Mouse (Mus musculus) cerebellum, adult 9-11 months (tissue): ENCODE measurements around the gene Otud7a.

Source experiments
- DNase-seq: peaks from one replicate; pipeline ENCODE4 v3.0.0; 2022

The Otud7a gene

DNA sequence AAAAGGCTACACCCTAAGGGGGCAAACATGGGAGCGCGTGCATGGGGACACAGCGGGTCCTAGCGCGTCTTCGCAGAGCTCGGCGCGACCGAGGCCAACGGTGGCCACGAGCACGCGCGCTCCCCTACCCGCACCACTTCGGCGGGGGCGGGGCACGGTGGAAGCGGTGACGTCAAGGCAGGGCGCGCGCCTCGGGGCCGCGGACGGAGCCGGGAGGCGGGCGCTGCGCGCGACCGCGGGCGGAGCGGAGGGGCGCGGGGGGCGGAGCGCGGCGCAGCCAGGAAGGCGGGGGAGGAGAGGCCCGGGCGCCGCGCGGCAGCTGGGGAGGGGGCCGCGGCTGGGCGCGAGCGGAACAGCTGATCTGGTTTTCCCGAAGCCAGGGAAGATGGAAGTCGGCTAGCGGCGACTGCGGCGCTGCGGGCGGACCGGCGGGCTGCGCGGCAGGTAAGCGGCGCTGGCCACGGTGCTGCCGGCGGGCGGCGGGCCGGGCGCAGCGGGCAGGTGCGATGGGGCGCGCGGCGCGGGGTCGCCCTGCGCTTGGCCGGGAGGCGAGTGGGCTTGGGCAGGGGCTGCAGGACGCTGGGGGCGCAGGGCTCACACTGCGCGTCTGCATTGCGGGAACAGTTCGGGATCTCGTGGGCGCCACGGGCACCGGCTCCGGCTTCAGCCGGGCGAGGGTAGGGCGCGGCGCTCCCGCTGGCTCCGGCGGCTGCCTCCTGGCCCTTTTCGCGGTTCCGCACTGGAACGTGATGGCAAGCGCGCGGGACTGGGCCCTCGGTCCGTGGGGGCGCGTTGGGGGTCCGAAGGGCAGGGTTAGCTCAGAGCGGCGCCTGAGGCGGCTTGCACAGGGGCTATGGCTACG, at the start of gene Otud7a:
Gene Otud7a (plus strand): TSS at position 268 of the 862 bp plus-strand sequence.
- peak; percentile 92 for DNase-seq

DNA sequence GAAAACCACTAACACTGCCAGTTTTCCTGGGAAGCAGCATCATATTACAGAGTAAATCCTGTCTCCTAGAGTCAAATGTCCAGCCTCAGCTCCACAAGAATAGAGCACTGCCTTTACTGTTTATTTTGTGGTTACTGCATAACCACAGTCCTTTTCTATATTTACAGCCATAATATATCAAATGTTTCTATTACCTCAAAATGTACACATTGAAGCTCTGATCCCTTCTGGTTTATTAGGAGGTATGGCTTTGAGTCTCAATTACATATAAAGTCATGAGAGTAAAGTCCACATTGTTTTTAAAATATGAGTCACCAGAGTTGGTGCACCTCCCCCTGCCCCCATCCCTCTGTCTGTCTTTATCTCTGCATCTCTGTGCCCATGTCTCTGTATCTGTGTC, 38.6 kb upstream of the Otud7a start:
- no peak for DNase-seq

DNA sequence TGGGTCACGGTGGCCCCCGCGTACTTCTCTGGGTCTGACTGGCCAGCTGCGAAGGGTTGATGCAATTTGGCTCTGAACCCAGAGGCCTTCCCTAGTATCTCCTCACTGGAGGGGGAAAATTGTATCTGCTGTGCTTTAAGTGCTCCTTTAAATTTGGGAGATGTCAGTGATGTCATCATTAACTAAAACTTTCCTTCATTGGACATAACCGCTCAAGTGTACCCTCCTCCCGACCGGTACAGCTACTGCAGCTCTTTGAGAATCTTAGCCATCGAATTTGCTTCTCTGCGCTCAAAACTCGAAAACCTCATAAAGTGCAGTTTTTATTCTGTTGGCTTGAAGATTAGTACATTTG, 772 bp downstream of the Otud7a start:
- no peak for DNase-seq

DNA sequence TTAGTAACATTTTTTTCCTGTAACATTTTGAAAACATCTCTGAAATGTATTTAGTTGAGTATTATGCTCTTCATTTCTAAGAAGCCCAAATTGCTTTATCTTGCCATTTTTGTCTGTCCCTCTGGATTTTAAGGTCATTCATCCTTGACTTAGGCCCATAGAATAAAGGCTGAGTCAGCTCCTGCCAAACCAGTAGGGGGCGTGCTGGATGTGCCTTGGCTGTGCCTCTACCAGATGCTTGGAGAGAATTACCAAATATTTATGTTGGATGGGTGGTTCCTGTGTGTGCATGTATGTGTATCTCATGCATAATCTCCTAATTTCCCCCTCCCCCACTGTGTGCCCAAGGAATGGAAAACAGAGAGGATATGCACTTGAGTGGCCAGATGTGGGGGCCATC, 2.4 kb downstream of the Otud7a start:
- DNase-seq: peak; percentile 40

DNA sequence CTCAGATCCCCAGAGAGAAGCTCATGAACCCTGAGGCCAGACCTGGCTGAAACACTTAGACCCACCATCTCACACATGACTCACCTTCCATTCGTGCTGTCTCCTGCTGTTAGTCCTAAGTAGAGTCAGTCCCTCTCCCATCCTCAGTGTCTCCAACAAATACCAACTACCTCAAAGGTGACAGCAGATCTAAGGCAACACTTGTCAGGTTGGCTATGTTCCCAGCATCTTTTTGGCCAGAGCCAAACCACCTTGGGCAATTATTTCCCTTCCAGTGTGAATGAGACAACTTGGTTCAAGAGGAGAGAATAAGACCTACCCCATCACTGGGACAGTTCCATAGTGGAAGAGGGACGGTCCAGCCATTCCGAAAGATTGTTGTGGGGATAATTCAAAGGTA, 10.7 kb downstream of the Otud7a start:
- DNase-seq: peak; percentile 42

DNA sequence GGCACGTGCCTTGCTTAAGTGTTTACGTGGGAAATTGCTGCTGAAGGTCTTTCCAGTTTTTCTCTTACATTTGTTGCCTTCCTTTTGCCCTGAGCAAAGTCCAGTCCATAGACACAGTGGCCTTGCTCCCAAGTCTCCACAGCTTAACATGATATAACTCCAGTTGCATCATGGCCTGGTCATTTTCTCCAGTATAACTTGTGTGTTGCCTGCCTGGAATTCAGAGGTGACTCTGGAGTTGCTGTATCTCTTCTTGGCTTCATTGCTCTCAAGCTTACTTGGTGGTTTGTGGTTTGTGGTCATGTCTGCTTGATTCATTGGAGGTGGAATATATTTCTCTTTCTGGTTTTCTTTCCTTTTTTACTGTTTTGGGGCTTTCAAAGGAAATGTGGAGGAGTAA, 17.7 kb downstream of the Otud7a start:
- DNase-seq: no peak

DNA sequence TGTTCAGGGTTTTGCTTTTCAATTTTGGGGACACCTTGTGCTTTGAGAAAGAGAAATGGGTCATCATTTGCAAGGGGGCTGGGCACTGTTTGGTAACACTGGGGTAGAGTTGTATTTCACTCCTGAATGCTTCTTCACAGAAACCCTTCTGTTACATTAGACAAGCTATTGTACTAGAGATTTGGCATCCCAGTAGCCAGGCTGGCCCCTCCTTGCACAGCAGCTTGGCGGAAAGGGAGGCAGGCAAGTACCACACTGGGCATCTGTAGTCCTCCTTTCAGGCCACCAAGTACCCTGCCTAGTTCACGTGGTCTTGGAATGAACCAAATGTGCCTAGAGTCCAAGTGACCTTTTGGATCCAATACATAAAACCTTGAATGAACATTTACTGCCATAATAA, 18.1 kb downstream of the Otud7a start:
- peak; percentile 59 for DNase-seq

DNA sequence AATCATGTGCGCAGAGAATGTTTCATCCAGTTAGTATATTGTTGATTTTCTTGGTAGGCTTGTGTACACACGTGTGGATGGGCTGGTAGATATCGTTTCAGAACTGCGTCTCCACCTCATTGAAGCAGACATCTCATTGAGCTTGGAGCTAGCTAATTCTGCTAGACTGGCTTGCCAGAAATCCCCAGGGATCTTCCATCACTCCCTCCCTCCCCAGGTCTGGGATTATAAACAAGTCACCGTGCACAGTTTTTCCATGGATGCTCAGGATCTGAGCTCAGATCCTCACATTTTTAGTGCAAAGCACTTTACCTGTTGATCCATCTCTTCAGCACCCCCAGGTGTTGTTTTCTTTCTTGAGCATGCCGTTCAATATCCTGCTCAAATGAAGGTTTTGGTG, 22.2 kb downstream of the Otud7a start:
- peak; percentile 54 for DNase-seq

DNA sequence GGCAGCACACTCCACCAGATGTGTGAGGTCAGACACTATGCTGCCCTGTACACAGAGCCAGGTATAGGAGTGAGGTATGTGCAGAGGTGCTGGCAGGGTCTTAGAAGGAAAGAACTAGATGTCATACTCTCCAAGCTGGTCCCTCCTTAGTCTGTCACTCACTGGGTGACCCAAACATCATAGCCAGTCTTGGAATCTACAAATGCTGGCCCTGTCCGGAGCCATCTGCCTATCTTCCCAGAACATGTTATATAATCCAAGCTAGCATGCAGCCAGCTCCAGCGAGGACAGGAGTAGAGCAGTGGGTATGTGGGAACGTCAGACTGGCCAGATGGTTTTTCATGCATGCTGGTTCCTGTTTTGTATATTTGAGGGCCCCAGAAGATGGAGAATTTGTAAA, 23.7 kb downstream of the Otud7a start:
- peak; percentile 89 for DNase-seq

DNA sequence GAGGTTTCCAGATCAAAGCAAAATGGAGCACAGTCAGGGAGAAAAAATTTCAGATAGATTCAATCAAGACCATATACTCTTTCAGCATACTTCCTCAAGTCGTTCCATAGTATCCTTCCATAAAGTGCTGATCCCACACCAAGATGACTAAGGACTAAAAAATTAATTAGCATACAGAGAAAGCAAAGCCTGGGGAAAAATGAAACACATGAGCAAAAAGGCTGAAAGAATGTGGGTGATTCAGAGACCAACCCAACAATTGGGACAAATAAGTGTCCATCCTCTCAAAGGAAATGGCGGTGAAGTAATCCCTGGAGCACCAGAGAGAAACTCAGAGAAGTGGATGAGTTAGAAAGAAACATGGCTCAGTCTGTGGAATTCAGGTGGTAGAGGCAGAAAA, 38.5 kb downstream of the Otud7a start:
- DNase-seq: no peak

DNA sequence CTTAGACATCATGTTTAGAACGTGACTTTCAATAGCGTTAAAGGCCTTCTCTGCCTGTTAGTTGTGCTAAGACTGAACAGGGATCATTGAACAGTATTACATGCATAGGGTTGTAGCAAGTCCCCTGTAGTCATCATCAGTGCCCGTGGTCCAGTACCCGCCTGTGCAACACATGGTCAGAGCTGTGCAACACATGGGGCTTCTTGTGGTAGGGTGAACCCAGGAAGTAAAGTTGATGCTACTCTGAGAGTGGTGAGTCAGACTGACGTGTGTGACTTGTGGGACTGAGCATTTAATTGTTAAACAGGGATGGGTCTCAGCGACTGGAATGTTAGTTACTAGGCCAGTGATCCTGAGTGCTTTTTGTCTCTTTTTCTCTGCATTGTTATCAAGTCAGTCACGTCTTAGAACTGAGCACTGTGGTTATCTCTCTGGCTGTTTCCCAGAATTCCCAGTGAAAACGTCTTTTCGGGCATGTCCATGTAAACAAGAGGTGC, 52.5 kb downstream of the Otud7a start:
- DNase-seq: no peak

DNA sequence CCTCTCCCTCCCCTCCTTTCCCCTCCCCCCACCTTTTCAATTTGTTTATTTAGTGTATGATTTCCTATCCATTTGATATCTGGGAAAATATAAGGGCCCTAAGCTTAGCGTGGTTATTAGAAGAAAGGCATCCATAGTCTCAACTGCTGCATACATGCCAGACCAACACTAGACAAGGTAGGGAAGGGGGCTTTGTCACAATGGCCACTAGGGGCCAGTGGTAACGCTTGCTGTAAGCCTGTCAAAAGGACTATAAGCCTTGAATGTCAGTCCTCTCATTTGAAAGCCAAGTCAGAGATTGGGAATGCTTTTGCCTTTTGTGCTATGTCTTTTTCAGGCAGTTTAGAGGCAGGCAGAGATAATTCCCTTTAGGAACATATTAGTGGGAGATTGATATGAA, 59.7 kb downstream of the Otud7a start:
- DNase-seq: no peak

DNA sequence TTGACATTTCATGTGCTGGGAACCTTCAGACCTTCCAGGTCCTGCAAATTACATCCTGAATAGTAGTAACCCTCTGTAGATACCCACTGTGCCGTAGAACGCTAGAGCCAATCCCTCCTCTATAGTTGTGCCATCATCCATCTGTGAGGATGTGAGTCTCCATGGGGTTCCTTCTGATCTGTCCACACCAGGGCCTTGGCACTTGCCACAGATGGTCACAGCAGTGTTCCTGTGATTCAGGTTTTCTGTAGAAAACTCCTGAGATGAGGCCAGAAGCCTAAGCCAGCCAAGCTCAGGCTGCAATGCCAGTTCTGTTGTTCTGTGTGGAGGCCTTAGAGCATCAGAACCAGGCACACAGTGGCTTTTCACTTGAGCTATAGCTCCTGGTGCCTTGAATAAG, 63.5 kb downstream of the Otud7a start:
- DNase-seq: peak; percentile 98

DNA sequence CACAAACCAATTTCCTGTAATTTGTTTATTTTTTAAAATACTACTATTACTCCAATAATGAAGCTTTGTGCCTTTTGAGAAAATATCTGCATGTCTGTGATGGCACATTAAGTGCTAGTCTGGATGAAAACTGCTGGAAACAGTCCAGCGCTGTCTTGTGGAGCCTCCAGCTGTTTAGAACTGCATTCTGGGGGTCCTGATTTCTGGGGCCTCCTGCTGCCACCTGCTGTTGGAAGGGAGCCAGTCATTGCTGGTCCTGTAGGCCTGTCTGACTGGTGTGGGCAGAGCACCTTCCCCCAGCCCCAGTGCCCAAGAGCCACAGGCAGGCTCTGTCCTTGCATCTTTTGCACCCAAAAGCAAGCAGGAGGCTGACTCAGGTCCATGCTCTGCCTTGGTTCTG, 65.3 kb downstream of the Otud7a start:
- peak; percentile 54 for DNase-seq

DNA sequence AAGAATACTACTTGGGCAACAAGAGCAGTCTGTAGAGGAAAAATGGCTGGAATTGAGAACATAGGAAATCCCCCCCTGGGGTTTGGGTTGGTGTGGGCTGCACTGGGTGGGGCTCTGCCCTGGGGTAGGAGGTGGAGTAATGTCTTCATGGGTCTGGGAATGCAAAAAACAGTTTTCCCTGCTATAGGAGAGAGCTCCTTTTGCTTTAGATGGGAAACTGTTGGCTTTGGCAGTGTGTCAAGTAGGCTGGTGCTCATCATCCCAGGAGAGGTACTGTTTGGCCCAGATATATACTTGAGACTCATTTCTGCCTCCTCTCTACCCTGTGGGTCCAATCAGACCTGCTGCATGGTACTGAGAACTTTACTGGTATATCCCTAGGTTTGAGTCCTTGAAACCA, 66.9 kb downstream of the Otud7a start:
- DNase-seq: peak; percentile 57

DNA sequence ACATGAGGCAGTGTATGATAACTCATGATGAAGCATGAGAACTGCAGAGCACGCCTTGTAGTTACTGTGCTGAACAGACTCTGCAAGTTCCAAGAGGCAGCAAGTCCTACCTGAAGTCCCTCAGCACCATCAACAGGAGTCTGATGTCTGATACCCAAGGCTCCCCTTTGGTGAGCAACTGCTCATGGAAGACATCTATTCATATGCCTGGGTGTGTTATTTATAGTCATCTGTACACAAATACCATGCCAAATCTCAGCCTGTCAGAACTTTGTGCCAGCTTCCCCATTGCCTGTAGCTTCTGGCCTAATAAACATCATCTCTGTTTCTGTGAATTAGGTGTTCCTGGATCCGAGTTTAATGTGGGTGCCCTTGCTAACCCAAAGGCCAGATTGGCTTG, 68.0 kb downstream of the Otud7a start:
- peak; percentile 91 for DNase-seq

DNA sequence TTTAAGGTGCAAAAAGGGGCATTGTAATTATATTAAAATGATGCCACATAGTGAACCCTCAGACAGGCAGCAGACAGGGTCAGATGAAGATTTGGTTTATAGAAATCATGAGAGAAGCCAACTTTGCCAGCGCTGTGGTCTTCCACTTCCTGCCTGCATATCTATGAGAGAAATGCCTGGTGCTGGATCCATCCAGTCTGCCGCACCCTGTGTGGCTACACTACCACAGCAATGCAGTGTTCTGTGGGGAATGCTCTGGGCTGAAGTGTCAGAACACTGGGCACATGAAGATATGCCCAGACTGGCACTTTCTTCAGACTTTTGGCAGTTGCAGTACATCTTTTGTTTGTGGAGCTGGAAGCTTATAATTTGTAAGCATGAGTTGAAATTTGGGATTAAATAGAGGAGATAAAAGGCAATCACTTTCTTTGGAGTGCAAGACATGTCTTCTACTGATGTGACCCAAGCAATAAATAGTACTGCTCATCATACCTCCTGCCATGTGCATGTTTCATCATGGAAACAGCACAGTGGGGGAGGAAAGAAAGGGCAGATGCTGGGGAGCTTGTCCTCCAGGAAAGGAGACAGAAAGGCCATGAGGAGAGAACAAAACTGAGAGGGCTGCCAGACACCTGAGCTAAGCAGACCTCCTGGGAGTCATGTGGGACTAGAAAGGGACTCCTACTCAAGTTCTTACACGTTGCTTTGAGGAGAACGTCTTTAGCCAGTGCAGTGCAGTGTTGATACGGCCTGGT, 71.8 kb downstream of the Otud7a start:
- DNase-seq: no peak

DNA sequence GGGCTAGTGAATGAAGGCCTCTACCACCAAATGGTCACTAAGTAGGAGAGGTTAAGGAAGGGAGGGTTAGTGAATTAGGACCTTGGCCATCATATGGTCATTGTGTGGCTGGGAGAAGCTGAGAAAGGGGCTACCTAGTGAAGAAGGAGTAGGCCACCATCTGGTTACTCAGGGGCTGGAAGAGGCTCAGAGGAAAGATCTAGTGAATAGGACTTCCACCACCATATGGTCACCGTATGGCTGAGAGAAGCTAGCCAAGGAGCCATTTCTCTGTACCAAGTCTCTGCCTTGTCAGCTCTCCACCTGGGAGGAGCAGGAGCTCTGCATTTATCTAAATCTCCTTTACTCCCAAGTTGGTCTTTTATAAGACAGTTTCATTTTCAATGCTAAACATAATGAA, 75.7 kb downstream of the Otud7a start:
- peak; percentile 97 for DNase-seq

DNA sequence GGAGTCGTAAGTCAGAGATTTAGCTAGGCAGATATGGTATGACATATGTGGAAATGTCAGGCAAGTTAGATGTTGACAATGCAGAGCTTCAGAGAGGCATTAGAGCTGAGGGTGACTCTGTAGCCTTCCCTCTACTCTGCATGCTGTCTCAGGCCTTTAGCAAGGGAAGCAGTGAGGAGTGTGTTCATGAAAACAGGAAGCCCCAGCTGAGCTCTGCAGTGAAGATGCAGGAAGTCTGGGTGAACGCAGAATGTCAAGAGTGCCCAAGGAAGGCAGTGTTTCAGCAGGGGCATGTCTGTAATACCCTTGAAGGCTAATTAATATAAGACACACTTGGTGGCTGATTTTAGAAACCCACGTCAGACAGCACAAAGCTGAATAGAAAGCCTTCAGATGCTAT, 77.9 kb downstream of the Otud7a start:
- DNase-seq: no peak

DNA sequence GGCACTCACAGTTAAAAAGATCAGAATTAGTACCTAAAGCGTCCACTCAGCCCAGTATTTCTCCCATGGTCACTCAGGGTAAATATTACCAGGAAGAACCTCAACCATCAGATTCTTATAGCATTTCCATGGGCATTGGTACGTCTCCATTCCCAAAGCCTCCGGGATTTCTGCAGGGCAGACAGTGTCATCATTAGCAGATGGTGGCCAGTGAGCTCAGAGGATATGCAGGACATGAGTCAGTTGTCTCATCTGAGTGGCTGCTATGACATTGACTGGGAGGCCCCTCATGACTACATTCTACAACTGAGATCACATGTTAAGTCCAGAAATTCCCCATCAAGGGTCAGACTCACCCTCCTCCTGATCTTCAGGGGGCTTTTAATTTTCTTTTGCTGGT, 78.5 kb downstream of the Otud7a start:
- peak; percentile 52 for DNase-seq

DNA sequence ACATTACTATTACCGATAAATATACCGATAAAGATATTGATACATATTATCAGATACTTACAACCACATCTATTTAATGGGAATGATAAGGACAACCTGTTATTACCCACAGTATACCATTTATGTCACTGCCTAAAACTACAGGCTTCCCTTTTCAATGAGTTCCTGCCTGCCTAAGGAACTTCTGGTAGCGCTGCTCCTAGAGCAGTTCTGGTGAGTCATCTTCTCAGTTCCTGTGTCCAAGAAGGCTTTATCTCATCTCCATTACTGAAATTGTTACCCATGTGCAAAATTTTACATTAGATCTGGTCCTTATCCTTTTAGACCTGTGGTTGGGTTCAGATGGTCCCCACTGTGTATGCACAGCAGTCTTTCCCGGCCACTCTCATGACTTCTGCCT, 95.7 kb downstream of the Otud7a start:
- DNase-seq: no peak

DNA sequence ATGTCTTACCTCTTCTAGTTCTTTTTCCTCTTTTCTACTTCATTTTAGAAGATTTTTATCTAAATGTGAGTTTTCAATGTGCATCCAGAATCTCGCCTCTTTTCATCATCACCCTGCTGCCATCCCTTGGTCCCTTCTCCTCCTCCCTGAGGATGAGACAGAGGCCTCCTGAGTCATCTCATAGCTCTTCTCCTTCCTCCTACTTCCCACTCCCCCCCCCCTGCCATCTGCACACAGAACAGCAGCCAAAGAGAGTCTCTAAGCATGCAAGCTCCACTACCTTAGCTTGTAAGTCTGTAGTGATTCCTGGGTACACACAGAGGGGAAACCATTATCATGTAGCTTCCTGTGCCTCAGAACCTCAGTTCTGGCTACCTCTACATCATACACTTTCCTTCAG, 109.9 kb downstream of the Otud7a start:
- peak; percentile 56 for DNase-seq

DNA sequence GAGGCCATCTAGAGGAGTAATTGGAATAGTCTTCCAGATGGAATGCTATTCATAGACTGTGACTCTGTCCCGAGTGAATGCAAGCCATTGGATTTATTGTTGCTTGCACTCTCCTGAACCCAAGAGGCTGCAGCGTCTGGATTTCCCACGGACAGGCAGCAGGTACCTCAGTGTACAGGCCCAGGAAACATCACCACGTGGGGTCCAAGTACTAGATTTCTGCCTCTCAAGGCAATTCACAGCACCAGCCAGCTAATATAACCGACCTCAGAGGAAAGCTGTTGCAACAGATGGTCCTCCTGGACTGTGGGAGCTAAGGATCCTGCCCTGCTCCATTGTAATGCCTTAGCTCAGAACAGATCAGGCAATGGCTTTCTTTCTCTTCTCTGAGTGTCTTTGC, 111.8 kb downstream of the Otud7a start:
- peak; percentile 89 for DNase-seq

DNA sequence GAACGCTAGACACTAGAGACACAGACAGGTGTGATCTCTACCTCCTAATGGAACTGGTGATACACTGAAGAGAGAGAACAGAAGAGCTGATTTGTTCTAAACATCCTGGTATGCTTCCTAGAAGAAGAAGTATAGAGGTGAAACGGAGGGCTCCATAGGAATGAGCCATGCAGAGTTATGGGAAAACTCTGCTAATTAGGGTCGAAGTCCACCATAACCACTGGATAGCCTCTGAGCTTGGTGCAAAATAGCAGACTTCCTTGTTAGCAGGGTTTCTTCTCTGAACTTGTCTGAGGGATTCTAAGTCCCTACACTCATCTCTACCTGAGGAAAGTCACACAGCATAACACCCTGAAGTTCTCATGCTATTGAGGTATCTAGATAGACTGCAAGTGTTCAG, 114.4 kb downstream of the Otud7a start:
- no peak for DNase-seq
